Mouse (Mus musculus) midbrain, embryonic 14.5 days (tissue): Measurements from ENCODE around the gene Ly6g6e. TPM values are rescaled to one million over a fixed set of nuclear protein-coding genes. Genes with fewer than 3 reads are reported as not detected.

Experiments
- ATAC-seq: fragments of 200-750 bp; cut with Nextera tagmentation; 2 replicates; pipeline ENCODE4 v1.8.0; 2017; ENCODE audit warnings: moderate number of reproducible peaks, moderate library complexity; ENCODE audit not compliant: low FRiP score, low TSS enrichment
- DNase-seq: peaks from one replicate; pipeline ENCODE4 v3.0.0-alpha.2; 2015
- H3K27ac ChIP-seq: fragments of 300-500 bp; sonication (generic); replicated peaks from 2 replicates; pipeline ENCODE4 v1.5.1; 2014; ENCODE audit warnings: mild to moderate bottlenecking, low read depth, low read length, moderate library complexity
- H3K27me3 ChIP-seq: fragments of 300-500 bp; sonication (generic); 2 replicates; pipeline ENCODE4 v1.6.1; 2014; ENCODE audit warnings: low read length, control low read depth, mixed read lengths; ENCODE audit not compliant: control insufficient read depth, insufficient read depth
- H3K36me3 ChIP-seq: fragments of 300-500 bp; sonication (generic); 2 replicates; pipeline ENCODE4 v1.6.1; 2014; ENCODE audit warnings: low read length, control low read depth; ENCODE audit not compliant: control insufficient read depth, insufficient read depth
- H3K4me1 ChIP-seq: fragments of 300-500 bp; sonication (generic); 2 replicates; pipeline ENCODE4 v1.6.1; 2014; ENCODE audit warnings: mild to moderate bottlenecking, antibody characterized with exemption, low read length, control low read depth; ENCODE audit not compliant: control insufficient read depth, insufficient read depth
- H3K4me2 ChIP-seq: fragments of 300-500 bp; sonication (generic); 2 replicates; pipeline ENCODE4 v1.6.1; 2014; ENCODE audit warnings: mild to moderate bottlenecking, low read length, moderate library complexity
- H3K4me3 ChIP-seq: fragments of 300-500 bp; sonication (generic); replicated peaks from 2 replicates; pipeline ENCODE4 v1.5.1; 2014; ENCODE audit warnings: low read depth, low read length
- H3K9ac ChIP-seq: fragments of 300-500 bp; sonication (generic); replicated peaks from 2 replicates; pipeline ENCODE4 v1.6.1; 2014; ENCODE audit warnings: mild to moderate bottlenecking, low read length, moderate library complexity
- H3K9me3 ChIP-seq: fragments of 300-500 bp; sonication (generic); 2 replicates; pipeline ENCODE4 v1.6.1; 2016; ENCODE audit warnings: low read length, control low read depth, mixed read lengths; ENCODE audit not compliant: control insufficient read depth
- WGBS: fragments of 180-500 bp; shearing (Covaris S2); extraction: QIAGEN DNeasy Blood & Tissue Kit; methylation state at CpG from one replicate; pipeline ENCODE4 v1.1.7; 2014; 5-methylcytosine and 5-hydroxymethylcytosine counted together
- polyA plus RNA-seq: library from polyadenylated mRNA; unstranded; fragments of >200 nt; fragmentation: Nextera tagmentation; extraction: Ambion mirVana; gene quantifications from 2 replicates; pipeline ENCODE4 v1.2.1, GENCODE M21; 2014

Gene Ly6g6e
- polyA plus RNA-seq, 1 experiment from 2014 or later: not detected

DNA sequence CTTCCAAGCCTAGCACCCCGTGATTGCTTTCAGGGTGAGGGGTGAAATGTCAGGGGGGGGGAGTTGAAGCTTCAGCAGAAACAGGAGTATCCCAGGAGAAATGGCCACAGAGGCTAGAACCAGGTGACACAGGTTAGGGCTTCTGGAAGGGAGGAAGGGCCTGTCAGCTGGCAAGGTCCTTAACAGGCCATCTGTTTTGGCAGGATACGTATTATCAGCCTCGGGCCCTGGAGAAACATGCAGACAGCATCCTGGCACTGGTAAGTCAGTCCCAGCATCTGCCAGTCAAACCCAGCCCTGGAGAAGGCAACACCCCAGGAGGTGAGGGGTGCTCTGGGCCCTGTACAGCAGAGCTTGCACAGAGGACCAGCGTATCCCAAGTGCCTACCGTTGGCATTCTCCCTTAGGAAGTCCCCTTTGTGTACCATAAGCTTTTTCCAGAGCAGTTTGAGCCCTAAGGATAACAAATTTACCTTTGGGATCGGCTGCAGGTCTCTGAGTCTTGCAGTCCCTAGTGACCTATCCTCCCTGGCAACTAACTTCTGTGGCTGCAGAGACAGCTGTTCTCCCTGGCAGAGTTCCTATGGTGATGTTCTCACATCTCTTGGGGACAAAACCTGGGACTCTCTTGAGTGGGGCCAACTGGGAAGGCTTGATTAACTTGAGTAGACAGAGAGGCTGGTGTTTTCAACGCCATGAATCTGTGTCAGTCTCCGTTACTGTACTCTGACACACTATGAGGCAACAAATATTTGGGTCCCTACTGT, 13.6 kb downstream of the Ly6g6e start:
- DNase-seq (peak; percentile 21), ATAC-seq (no peak)
- Histone ChIP-seq H3K4me1 (peaks cover 12% of the 10 kb centered on the region), H3K27ac (peak overlapping the region; percentile 45; the same call in 1 of the 2 replicates), H3K4me3 (peak overlapping the region; percentile 61), H3K4me2 (peak overlapping the region; percentile 76), H3K9ac (peak overlapping the region; percentile 93), H3K27me3 (no peaks in the 10 kb centered on the region), H3K9me3 (no peaks in the 10 kb centered on the region), H3K36me3 (peaks cover 38% of the 10 kb centered on the region)
- whole genome bisulfite sequencing: 67% methylated on average over 8 of the region's 8 CpGs

GRCm38 (mm10) chr17:35092403-35093198, 15.9 kb downstream of the Ly6g6e start:
- Histone ChIP-seq H3K4me3 (no peak overlapping the region), H3K9me3 (no peaks in the 10 kb centered on the region), H3K4me2 (no peak overlapping the region), H3K27me3 (no peaks in the 10 kb centered on the region), H3K9ac (no peak overlapping the region), H3K36me3 (peaks cover 60% of the 10 kb centered on the region), H3K27ac (no peak overlapping the region), H3K4me1 (peaks cover 12% of the 10 kb centered on the region)
- no peak for DNase-seq
- no peak for ATAC-seq
- 91% methylated on average over 14 of the region's 14 CpGs for WGBS

DNA sequence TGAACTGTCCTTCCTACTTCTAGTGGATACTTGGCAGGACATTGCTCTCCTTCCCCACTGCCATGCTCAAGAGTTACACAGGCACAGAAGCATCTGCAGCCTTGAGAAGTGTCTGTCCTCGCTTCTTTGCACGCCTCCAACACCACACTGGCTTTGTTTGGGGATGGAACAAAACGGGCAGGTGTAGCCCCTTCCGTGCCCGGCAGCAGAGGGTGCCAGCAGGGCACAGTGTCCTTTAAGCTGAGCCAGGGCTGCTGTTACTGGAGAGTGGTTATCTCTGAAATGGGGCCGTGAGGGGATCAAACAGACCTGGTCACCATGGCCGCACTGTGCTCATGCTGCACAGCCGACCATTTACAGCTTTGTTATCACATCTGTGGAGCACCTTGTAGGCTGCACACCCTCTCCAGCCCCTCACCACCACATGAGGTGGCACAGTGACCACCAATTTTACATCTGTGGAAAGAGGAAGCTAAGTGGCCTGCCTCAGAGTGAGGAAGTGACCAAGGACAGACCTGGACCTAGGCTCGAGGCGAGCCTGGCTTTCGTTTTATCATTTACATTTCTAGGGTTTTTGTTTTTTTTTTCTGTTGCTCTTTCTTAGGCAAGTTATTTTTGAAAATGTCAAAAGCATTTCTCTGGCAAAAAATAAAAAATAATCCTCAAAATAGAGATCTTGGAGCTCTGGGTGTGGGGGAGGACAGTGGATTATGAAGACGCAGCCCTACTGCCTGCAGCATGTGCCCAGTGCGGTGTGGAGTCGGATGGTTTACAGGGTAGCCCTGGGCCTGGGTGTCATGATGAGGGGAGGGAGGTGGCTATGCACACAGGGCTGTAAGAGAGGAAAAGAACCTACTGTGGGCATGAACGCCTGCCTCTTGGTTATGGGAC, 18.0 kb downstream of the Ly6g6e start:
- DNase-seq (no peak), ATAC-seq (no peak)
- no peak overlapping the region for H3K4me2 ChIP-seq
- no peaks in the 10 kb centered on the region for H3K27me3 ChIP-seq
- H3K4me3 ChIP-seq: no peak overlapping the region
- peaks cover 78% of the 10 kb centered on the region for H3K36me3 ChIP-seq
- WGBS: 93% methylated on average over 15 of the region's 15 CpGs
- no peak overlapping the region for H3K9ac ChIP-seq
- no peak overlapping the region for H3K27ac ChIP-seq
- H3K9me3 ChIP-seq: no peaks in the 10 kb centered on the region
- peaks cover 11% of the 10 kb centered on the region for H3K4me1 ChIP-seq

GRCm38 (mm10) chr17:35096597-35096996, 19.9 kb downstream of the Ly6g6e start:
- WGBS: 83% methylated on average over 12 of the region's 12 CpGs
- Histone ChIP-seq H3K4me3 (no peak overlapping the region), H3K9me3 (no peaks in the 10 kb centered on the region), H3K27ac (no peak overlapping the region), H3K4me1 (no peaks in the 10 kb centered on the region), H3K4me2 (no peak overlapping the region), H3K9ac (no peak overlapping the region), H3K27me3 (no peaks in the 10 kb centered on the region), H3K36me3 (peaks cover 94% of the 10 kb centered on the region)
- ATAC-seq: no peak
- DNase-seq: no peak

GRCm38 (mm10) chr17:35097164-35097655, 20.5 kb downstream of the Ly6g6e start:
- DNase-seq (no peak), ATAC-seq (no peak)
- H3K4me2 ChIP-seq: no peak overlapping the region
- WGBS: 66% methylated on average over 12 of the region's 12 CpGs
- H3K4me1 ChIP-seq: no peaks in the 10 kb centered on the region
- H3K36me3 ChIP-seq: peaks cover 95% of the 10 kb centered on the region
- H3K27ac ChIP-seq: no peak overlapping the region
- no peaks in the 10 kb centered on the region for H3K27me3 ChIP-seq
- no peak overlapping the region for H3K9ac ChIP-seq
- H3K4me3 ChIP-seq: no peak overlapping the region
- no peaks in the 10 kb centered on the region for H3K9me3 ChIP-seq

GRCm38 (mm10) chr17:35100196-35100765, 23.6 kb downstream of the Ly6g6e start:
- Histone ChIP-seq H3K4me1 (no peaks in the 10 kb centered on the region), H3K36me3 (peaks cover 93% of the 10 kb centered on the region), H3K4me3 (no peak overlapping the region), H3K9ac (no peak overlapping the region), H3K4me2 (no peak overlapping the region), H3K27ac (no peak overlapping the region), H3K9me3 (no peaks in the 10 kb centered on the region), H3K27me3 (no peaks in the 10 kb centered on the region)
- DNase-seq (no peak), ATAC-seq (no peak)
- 67% methylated on average over 10 of the region's 10 CpGs for WGBS

- Histone ChIP-seq H3K27ac (no peak overlapping the region), H3K4me3 (no peak overlapping the region), H3K27me3 (no peaks in the 10 kb centered on the region), H3K4me1 (0 out of 2 replicates have a peak, but pooled peaks cover 3% of the 10 kb centered on the region), H3K36me3 (peaks cover 85% of the 10 kb centered on the region), H3K4me2 (no peak overlapping the region), H3K9me3 (no peaks in the 10 kb centered on the region), H3K9ac (no peak overlapping the region)
- WGBS: 89% methylated on average over 11 of the region's 11 CpGs
- DNase-seq: no peak
- no peak for ATAC-seq
These were observed 24.5 kb downstream of the Ly6g6e start for GRCm38 (mm10) chr17:35101161-35101560.

- Histone ChIP-seq H3K9me3 (no peaks in the 10 kb centered on the region), H3K9ac (no peak overlapping the region), H3K4me1 (0 out of 2 replicates have a peak, but pooled peaks cover 3% of the 10 kb centered on the region), H3K27ac (no peak overlapping the region), H3K27me3 (no peaks in the 10 kb centered on the region), H3K4me2 (no peak overlapping the region), H3K36me3 (peaks cover 74% of the 10 kb centered on the region), H3K4me3 (no peak overlapping the region)
- no peak for ATAC-seq
- DNase-seq: no peak
- WGBS: 79% methylated on average over 8 of the region's 8 CpGs
These were observed 25.6 kb downstream of the Ly6g6e start for GRCm38 (mm10) chr17:35102299-35102698.
